Mouse (Mus musculus) limb, embryonic 13.5 days (tissue): ENCODE measurements around the gene Hbb-bh1. TPM values are rescaled to one million over a fixed set of nuclear protein-coding genes. Genes with fewer than 3 reads are reported as not detected.
"Not testable (repeated sequence)": the region's sequence is repeated elsewhere in the genome, so short reads cannot be mapped to it uniquely, and the experiment has no call there.

Experiments used
- ATAC-seq: fragments of 200-750 bp; cut with Nextera tagmentation; 2 replicates; pipeline ENCODE4 v1.8.0; 2017; ENCODE audit warnings: low read depth, moderate number of reproducible peaks, moderate TSS enrichment; ENCODE audit not compliant: low FRiP score
- H3K27ac ChIP-seq: fragments of 300-500 bp; sonication (generic); 2 replicates; pipeline ENCODE4 v1.5.1; 2015; ENCODE audit warnings: inconsistent platforms, mild to moderate bottlenecking, moderate library complexity
- H3K27me3 ChIP-seq: fragments of 300-500 bp; sonication (generic); 2 replicates; pipeline ENCODE4 v1.6.1; 2015; ENCODE audit warnings: mild to moderate bottlenecking, inconsistent platforms
- H3K36me3 ChIP-seq: fragments of 300-500 bp; sonication (generic); 2 replicates; pipeline ENCODE4 v1.6.1; 2015; ENCODE audit warnings: inconsistent platforms, mild to moderate bottlenecking, moderate library complexity
- H3K4me1 ChIP-seq: fragments of 300-500 bp; sonication (generic); 2 replicates; pipeline ENCODE4 v1.6.1; 2015; ENCODE audit warnings: inconsistent platforms
- H3K4me2 ChIP-seq: fragments of 300-500 bp; sonication (generic); replicated peaks from 2 replicates; pipeline ENCODE4 v1.6.1; 2015; ENCODE audit warnings: inconsistent platforms, mild to moderate bottlenecking, moderate library complexity
- H3K4me3 ChIP-seq: fragments of 300-500 bp; sonication (generic); 2 replicates; pipeline ENCODE4 v1.5.1; 2015; ENCODE audit warnings: moderate library complexity, mild to moderate bottlenecking, inconsistent platforms
- H3K9ac ChIP-seq: fragments of 300-500 bp; sonication (generic); 2 replicates; pipeline ENCODE4 v1.6.1; 2015; ENCODE audit warnings: mild to moderate bottlenecking, inconsistent platforms
- H3K9me3 ChIP-seq: fragments of 300-500 bp; sonication (generic); 2 replicates; pipeline ENCODE4 v1.6.1; 2016; ENCODE audit warnings: inconsistent platforms
- WGBS: fragments of 180-500 bp; shearing (Covaris S2); methylation state at CpG from one replicate; pipeline ENCODE4 v1.1.7; 2015; 5-methylcytosine and 5-hydroxymethylcytosine counted together
- polyA plus RNA-seq: library from polyadenylated mRNA; unstranded; fragments of >200 nt; fragmentation: Nextera tagmentation; extraction: Ambion mirVana; gene quantifications from 2 replicates; pipeline ENCODE4 v1.2.1, GENCODE M21; 2015

The Hbb-bh1 gene
- polyA plus RNA-seq, 1 experiment from 2014 or later: 61.1 TPM

DNA sequence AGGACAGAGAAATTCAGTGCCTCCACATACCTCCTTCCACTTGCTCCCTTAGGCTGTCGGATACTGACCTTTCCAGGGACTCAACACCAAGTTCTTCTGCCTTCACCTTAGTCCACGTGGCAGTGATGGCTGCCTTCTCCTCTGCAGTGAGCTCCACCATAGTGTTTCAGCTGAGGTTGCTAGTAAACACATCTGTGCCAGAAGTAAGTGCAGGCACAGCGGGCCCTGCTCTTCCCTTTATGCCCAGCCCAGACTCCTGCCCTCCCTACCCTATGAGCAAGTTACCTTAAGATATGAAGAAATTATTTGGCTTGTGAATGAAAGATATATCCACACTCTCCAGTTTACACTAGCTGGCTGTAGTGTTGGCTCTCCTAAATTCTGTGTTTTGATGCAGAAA lies 2.7 kb downstream of the Hbb-bh1 start, which contains the start of gene Hbb-bh2:
TSS of gene Hbb-bh2 (minus strand) at position 253 of the 400 bp plus-strand sequence.
- H3K4me2 ChIP-seq: no peak within 1 kb of the TSS
- no peak within 1 kb of the TSS for H3K9ac ChIP-seq
- H3K27ac ChIP-seq: no peak within 1 kb of the TSS
- H3K9me3 ChIP-seq: no peaks in the 10 kb centered on the region
- H3K4me3 ChIP-seq: no peak within 1 kb of the TSS
- ATAC-seq: no peak
- H3K27me3 ChIP-seq: no peaks in the 10 kb centered on the region
- WGBS: 74% methylated on average over 3 of the region's 3 CpGs
- H3K4me1 ChIP-seq: no peaks in the 10 kb centered on the region
- no peaks in the 10 kb centered on the region for H3K36me3 ChIP-seq

DNA sequence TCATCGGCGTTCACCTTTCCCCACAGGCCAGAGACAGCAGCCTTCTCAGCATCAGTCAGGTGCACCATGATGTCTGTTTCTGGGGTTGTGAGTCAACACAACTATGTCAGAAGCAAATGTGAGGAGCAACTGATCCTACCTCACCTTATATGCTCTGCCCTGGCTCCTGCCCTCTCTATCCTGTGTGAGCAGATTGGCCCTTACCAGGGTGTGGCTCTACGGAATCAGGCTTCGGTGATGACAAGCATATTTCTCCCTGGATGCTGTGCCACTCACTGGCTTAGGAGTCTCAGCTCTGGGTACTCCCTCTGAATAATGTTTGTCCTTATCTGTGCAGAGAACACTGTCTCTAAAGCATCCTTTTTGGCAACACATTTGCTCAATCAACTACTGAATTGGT lies 15.2 kb downstream of the Hbb-bh1 start, which contains the start of gene Hbb-bs:
TSS of gene Hbb-bs (minus strand) at position 289 of the 400 bp plus-strand sequence.
- 86% methylated on average over 4 of the region's 4 CpGs for WGBS
- ATAC-seq: no peak

DNA sequence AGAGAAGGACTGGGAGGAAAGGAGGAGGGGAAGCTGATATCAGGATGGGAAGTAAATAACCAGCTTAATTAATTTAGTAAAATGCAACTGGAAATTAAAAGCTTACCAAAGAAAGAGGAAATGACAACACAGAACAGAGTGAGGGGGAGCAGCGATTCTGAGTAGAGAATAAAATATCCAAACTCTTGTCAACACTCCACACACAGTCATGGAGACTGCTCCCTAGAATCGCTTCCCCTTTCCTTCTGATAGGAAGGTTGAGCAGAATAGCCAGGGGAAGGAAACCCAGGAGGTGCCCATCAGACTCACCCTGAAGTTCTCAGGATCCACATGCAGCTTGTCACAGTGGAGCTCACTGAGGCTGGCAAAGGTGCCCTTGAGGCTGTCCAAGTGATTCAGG lies 15.8 kb downstream of the Hbb-bh1 start:
- not testable (repeated sequence) for H3K9me3 ChIP-seq, ATAC-seq, H3K4me3 ChIP-seq, H3K9ac ChIP-seq, H3K4me1 ChIP-seq, H3K4me2 ChIP-seq, H3K27me3 ChIP-seq, H3K36me3 ChIP-seq, H3K27ac ChIP-seq
- WGBS: no CpG with 5 or more reads among the region's 2 CpGs

More for the DNA sequence above, 15.2 kb downstream of the Hbb-bh1 start, which contains the start of gene Hbb-bs:
- no peaks in the 10 kb centered on the region for H3K9me3 ChIP-seq
- H3K27me3 ChIP-seq: no peaks in the 10 kb centered on the region
- H3K9ac ChIP-seq: no peak within 1 kb of the TSS
- H3K27ac ChIP-seq: no peak within 1 kb of the TSS
- no peak within 1 kb of the TSS for H3K4me2 ChIP-seq
- no peak within 1 kb of the TSS for H3K4me3 ChIP-seq
- no peaks in the 10 kb centered on the region for H3K36me3 ChIP-seq
- H3K4me1 ChIP-seq: no peaks in the 10 kb centered on the region

DNA sequence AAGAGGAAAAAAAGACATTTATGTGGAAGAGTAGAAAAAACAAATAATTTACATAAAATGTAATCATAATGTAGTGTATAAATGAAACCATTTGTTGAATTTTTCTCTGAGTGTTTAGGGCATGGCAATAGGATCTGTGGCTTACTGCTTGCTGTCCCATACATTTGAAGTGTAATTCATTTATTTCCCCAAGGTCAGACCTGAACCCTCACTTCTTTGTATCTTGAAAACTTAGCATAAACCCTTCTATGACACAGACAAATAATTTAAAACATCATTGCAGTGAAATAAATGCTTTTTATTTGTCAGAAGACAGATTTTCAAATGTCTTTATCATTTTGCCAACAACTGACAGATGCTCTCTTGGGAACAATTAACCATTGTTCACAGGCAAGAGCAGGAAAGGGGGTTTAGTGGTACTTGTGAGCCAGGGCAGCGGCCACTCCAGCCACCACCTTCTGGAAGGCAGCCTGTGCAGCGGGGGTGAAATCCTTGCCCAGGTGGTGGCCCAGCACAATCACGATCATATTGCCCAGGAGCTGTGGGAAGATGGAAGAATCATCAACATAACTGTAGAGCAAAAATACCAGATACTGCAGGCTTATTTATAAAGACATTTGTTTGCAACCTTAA lies 16.6 kb downstream of the Hbb-bh1 start:
- H3K36me3 ChIP-seq: no peaks in the 10 kb centered on the region
- no peaks in the 10 kb centered on the region for H3K4me1 ChIP-seq
- H3K9me3 ChIP-seq: no peaks in the 10 kb centered on the region
- no peaks in the 10 kb centered on the region for H3K27me3 ChIP-seq
- no peak overlapping the region for H3K4me2 ChIP-seq
- H3K9ac ChIP-seq: no peak overlapping the region
- WGBS: 66% methylated on average over 3 of the region's 3 CpGs
- ATAC-seq: no peak
- no peak overlapping the region for H3K4me3 ChIP-seq
- H3K27ac ChIP-seq: no peak overlapping the region

DNA sequence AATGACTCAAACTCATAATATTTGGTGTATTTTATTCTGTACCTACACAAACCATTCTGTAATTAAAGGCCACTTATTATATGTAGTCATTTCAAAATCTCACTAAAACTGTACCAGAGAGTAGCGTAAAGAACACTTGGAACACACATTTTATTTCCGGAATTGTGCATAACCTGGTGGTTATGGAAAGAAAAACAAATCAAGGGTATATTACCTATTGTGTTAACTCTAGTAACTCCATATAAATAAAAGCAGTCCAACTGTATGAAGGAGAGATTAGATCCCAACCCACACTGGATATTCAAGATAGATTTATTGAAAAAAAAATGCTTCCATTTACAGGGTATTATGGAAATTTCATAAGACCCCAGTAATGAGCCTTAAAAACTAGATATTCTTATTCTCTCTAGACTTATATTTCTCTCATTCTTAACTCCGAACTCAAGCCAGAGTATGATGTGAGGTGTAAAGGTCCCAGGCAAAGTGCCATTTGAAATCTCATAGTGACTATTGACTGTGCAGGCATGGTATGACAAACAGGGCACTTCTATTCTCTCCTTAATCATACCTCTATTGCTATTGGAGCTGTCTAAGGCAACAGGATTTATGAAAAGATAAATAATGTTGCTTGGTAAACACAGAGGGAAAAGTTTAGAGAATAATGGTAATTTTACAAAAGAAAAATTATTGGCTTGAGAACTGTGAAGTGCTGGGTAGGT lies 17.3 kb downstream of the Hbb-bh1 start:
- no peak for ATAC-seq
- H3K4me2 ChIP-seq: no peak overlapping the region
- H3K27ac ChIP-seq: no peak overlapping the region
- 90% methylated on average over 3 of the region's 3 CpGs for WGBS
- H3K4me3 ChIP-seq: no peak overlapping the region
- no peaks in the 10 kb centered on the region for H3K4me1 ChIP-seq
- no peak overlapping the region for H3K9ac ChIP-seq
- H3K9me3 ChIP-seq: no peaks in the 10 kb centered on the region
- no peaks in the 10 kb centered on the region for H3K36me3 ChIP-seq
- no peaks in the 10 kb centered on the region for H3K27me3 ChIP-seq

DNA sequence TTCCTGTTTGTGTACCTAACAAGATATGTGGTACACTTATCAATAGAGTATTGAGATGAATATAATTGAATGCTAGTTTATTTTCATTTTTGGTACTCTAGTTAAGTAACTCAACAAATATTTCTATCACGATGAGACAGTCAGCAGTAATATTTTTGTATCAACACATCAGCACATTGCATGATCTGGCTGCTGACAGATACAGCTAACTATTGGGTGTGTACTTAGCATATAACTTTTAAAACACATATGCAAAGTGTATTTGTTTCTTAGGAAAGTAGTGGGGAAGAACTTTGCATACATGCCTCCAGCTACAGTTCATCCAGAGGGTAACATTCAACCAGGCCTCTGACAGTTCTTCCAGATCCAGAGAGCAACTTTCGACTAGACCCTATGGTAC lies 18.4 kb downstream of the Hbb-bh1 start:
- H3K36me3 ChIP-seq: no peaks in the 10 kb centered on the region
- no peak overlapping the region for H3K4me2 ChIP-seq
- whole genome bisulfite sequencing: 84% methylated on average over 2 of the region's 2 CpGs
- H3K9ac ChIP-seq: no peak overlapping the region
- H3K4me3 ChIP-seq: no peak overlapping the region
- H3K4me1 ChIP-seq: no peaks in the 10 kb centered on the region
- no peak for ATAC-seq
- H3K9me3 ChIP-seq: no peaks in the 10 kb centered on the region
- H3K27ac ChIP-seq: no peak overlapping the region
- no peaks in the 10 kb centered on the region for H3K27me3 ChIP-seq

DNA sequence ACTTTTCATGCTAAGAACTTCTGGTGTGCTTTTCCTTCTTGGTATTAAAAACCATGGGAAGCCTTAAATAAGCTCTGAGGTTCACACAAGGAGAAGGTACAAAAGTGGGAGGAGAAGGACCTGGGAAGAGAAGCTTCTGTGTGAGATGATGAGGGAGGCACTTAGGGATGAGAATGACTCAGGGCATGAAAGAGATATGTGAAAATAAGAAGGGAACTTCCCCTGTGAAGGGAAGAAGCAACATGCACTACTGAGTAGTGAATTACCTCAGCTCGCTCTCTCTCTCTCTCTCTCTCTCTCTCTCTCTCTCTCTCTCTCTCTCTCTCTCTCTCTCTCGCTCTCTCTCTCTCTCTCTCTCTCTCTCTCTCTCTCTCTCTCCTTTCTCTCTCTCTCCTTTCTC lies 27.9 kb downstream of the Hbb-bh1 start:
- not testable (repeated sequence) for H3K4me1 ChIP-seq, ATAC-seq, H3K9ac ChIP-seq, H3K36me3 ChIP-seq, H3K9me3 ChIP-seq, H3K4me3 ChIP-seq, H3K27ac ChIP-seq, H3K4me2 ChIP-seq, H3K27me3 ChIP-seq
- WGBS: 67% methylated on average over 1 of the region's 2 CpGs

DNA sequence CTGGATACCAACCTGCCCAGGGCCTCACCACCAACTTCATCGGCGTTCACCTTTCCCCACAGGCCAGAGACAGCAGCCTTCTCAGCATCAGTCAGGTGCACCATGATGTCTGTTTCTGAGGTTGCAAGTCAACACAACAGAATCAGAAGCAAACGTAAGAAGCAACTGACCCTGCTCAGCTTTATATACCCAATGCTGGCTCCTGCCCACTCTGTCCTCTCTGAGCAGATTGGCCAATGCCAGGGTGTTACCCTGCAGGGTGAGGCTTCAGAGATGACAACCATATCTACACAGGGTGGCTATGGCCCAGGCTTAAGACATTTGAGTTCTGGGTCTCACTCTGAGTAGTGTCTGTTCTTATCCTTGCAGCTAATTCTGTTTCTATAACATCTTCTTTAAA lies 29.2 kb downstream of the Hbb-bh1 start, which contains the start of gene Hbb-bt:
TSS of gene Hbb-bt (minus strand) at position 231 of the 400 bp plus-strand sequence.
- Histone ChIP-seq H3K4me3 (no peak within 1 kb of the TSS), H3K27me3 (no peaks in the 10 kb centered on the region), H3K36me3 (no peaks in the 10 kb centered on the region), H3K9me3 (no peaks in the 10 kb centered on the region), H3K9ac (no peak within 1 kb of the TSS), H3K4me1 (no peaks in the 10 kb centered on the region), H3K4me2 (no peak within 1 kb of the TSS), H3K27ac (no peak within 1 kb of the TSS)
- no peak for ATAC-seq
- 79% methylated on average over 3 of the region's 3 CpGs for WGBS

DNA sequence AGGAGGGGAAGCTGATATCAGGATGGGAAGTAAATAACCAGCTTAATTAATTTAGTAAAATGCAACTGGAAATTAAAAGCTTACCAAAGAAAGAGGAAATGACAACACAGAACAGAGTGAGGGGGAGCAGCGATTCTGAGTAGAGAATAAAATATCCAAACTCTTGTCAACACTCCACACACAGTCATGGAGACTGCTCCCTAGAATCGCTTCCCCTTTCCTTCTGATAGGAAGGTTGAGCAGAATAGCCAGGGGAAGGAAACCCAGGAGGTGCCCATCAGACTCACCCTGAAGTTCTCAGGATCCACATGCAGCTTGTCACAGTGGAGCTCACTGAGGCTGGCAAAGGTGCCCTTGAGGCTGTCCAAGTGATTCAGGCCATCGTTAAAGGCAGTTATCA lies 29.8 kb downstream of the Hbb-bh1 start:
- ATAC-seq, H3K36me3 ChIP-seq, H3K9me3 ChIP-seq, H3K4me3 ChIP-seq, H3K4me1 ChIP-seq, H3K27me3 ChIP-seq, H3K27ac ChIP-seq, H3K9ac ChIP-seq, H3K4me2 ChIP-seq: not testable (repeated sequence)
- WGBS: no CpG with 5 or more reads among the region's 3 CpGs

DNA sequence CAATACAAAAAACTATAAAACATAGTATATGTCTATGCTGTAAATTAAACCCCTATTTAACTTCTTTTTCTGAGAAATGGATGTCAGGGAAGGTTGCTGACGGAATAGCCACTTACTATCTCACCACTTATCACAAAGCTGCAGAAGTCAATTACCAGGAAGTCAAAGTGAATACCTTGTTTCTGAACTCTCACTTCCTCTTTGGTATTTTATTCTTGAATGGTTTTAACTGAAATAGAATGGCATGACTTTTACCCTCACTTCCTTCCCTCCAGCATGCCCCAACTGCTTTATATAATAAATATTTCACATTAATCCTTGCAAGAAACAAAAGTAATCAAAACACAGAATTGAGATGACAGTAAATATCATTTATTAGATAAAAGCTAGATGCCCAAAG lies 30.8 kb downstream of the Hbb-bh1 start:
- no peaks in the 10 kb centered on the region for H3K27me3 ChIP-seq
- no peak overlapping the region for H3K9ac ChIP-seq
- no peaks in the 10 kb centered on the region for H3K36me3 ChIP-seq
- H3K9me3 ChIP-seq: no peaks in the 10 kb centered on the region
- no peak overlapping the region for H3K27ac ChIP-seq
- ATAC-seq: no peak
- H3K4me1 ChIP-seq: no peaks in the 10 kb centered on the region
- 69% methylated on average over 1 of the region's 1 CpGs for WGBS
- no peak overlapping the region for H3K4me3 ChIP-seq
- no peak overlapping the region for H3K4me2 ChIP-seq

DNA sequence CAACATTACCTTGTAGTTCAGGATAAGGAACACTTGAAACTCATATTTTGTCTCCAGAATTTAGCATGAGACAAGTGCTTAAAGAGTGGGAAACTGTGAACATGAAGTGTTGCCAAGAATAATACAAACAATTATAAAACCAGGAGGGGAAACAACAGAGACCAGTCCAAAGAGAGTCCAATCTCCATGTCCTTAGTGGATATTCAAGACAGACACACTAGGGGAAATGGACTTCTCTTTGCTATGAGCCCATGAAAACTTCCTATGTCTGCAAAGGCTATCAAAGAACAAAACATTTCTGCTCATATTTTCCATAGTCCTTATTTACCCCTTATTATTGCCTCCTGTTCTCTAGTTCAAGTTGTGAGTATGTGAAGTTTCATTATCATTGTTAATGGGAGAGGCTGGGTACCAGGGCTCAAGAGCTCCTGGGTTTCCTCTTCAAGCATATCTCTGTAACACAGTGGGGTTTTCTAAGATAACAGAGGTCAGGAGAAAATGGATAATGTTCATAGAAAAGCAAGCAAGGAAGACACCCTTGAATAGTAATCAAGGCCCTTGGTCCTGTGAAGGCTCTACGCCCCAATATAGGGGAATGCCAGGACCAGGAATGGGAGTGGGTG lies 31.6 kb downstream of the Hbb-bh1 start:
- H3K36me3 ChIP-seq: no peaks in the 10 kb centered on the region
- ATAC-seq: no peak
- no peaks in the 10 kb centered on the region for H3K9me3 ChIP-seq
- H3K4me2 ChIP-seq: no peak overlapping the region
- H3K4me3 ChIP-seq: no peak overlapping the region
- WGBS: 88% methylated on average over 1 of the region's 1 CpGs
- no peaks in the 10 kb centered on the region for H3K27me3 ChIP-seq
- H3K9ac ChIP-seq: no peak overlapping the region
- no peaks in the 10 kb centered on the region for H3K4me1 ChIP-seq
- H3K27ac ChIP-seq: no peak overlapping the region

DNA sequence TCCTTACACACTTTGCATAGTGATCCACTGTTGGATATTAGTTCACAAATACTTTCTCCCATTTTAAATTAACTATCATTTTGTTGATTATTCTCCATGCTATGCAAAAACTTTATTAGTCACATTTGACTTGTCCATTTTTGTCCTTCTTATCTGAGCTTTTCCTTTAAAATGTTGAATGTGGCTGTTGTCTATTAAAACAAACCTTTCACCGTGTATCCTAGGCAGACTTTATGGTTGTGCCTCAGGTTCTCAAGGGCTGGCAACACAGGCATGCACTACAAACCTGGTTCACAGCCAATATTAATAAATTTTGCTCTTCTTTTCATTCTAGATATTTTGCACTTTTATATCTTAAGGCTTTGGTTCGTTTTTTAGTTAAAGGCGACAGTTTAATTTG lies 32.2 kb downstream of the Hbb-bh1 start:
- no peak overlapping the region for H3K4me2 ChIP-seq
- H3K36me3 ChIP-seq: no peaks in the 10 kb centered on the region
- no peak overlapping the region for H3K27ac ChIP-seq
- WGBS: 80% methylated on average over 3 of the region's 3 CpGs
- ATAC-seq: no peak
- no peaks in the 10 kb centered on the region for H3K4me1 ChIP-seq
- H3K9ac ChIP-seq: no peak overlapping the region
- no peaks in the 10 kb centered on the region for H3K9me3 ChIP-seq
- no peak overlapping the region for H3K4me3 ChIP-seq
- H3K27me3 ChIP-seq: no peaks in the 10 kb centered on the region
